Mouse (Mus musculus) MEL (cell line): Measurements from ENCODE around the gene Apba1. TPM values are rescaled to one million over a fixed set of nuclear protein-coding genes. Genes with fewer than 3 reads are reported as not detected.

Source experiments
- DNase-seq: peaks from one replicate; pipeline ENCODE4 v3.0.0; 2011; ENCODE audit warnings: low read depth, low spot score
- H3K27ac ChIP-seq: 2 replicates; pipeline ENCODE4 v1.5.1; 2012; ENCODE audit warnings: low read depth, mild to moderate bottlenecking, control low read depth, low read length, moderate library complexity; ENCODE audit not compliant: control insufficient read depth
- H3K27me3 ChIP-seq, 2 experiments: fragments of 150-350 bp in 1 of 2; sonication (generic) in 1 of 2; 2 replicates each; pipeline ENCODE4 v1.6.1; 2012; ENCODE audit warnings: low read length in 2 of 2, mild to moderate bottlenecking in 2 of 2, improper control_type of control experiment in 1 of 2, moderate library complexity in 1 of 2; ENCODE audit not compliant: insufficient read depth in 2 of 2, control insufficient read depth in 1 of 2
- H3K36me3 ChIP-seq, 2 experiments: 2 replicates each; pipeline ENCODE4 v1.6.1; 2012 to 2014; ENCODE audit warnings: low read length in 2 of 2, improper control_type of control experiment in 1 of 2, inconsistent platforms in 1 of 2, mild to moderate bottlenecking in 1 of 2; ENCODE audit not compliant: insufficient read depth in 2 of 2, control insufficient read depth in 1 of 2
- H3K4me1 ChIP-seq, 2 experiments: fragments of 150-350 bp in 1 of 2; sonication (generic) in 1 of 2; 2 replicates each; pipeline ENCODE4 v1.6.1; 2012; ENCODE audit warnings: low read length in 2 of 2, improper control_type of control experiment in 1 of 2, mild to moderate bottlenecking in 1 of 2; ENCODE audit not compliant: insufficient read depth in 2 of 2, control insufficient read depth in 1 of 2
- H3K4me3 ChIP-seq, 2 experiments: fragments of 150-350 bp in 1 of 2; sonication (generic) in 1 of 2; 2 replicates each; pipeline ENCODE4 v1.5.1; 2012; ENCODE audit warnings: low read depth in 2 of 2, low read length in 2 of 2, mild to moderate bottlenecking in 2 of 2, moderate library complexity in 2 of 2, control low read depth in 1 of 2, improper control_type of control experiment in 1 of 2; ENCODE audit not compliant: control insufficient read depth in 1 of 2, insufficient read depth in 1 of 2
- H3K79me2 ChIP-seq: 2 replicates; pipeline ENCODE4 v1.6.1; 2012; ENCODE audit warnings: mild to moderate bottlenecking, low read length, moderate library complexity; ENCODE audit not compliant: control insufficient read depth, poor library complexity, insufficient read depth
- H3K9ac ChIP-seq: 2 replicates; pipeline ENCODE4 v1.6.1; 2012; ENCODE audit warnings: low read depth, mild to moderate bottlenecking, control low read depth, low read length, moderate library complexity; ENCODE audit not compliant: control insufficient read depth, poor library complexity, severe bottlenecking
- H3K9me3 ChIP-seq: fragments of 150-350 bp; sonication (generic); replicated peaks from 2 replicates; pipeline ENCODE4 v1.6.1; 2012; ENCODE audit warnings: mild to moderate bottlenecking, low read length, improper control_type of control experiment, moderate library complexity; ENCODE audit not compliant: insufficient read depth
- BHLHE40 ChIP-seq: IDR thresholded peaks from 2 replicates; pipeline ENCODE4 v1.6.1; 2012; ENCODE audit warnings: low read depth, mild to moderate bottlenecking, inconsistent platforms, low read length, improper control_type of control experiment, borderline replicate concordance
- CHD1 ChIP-seq: IDR thresholded peaks from 2 replicates; pipeline ENCODE4 v1.6.1; 2012; ENCODE audit warnings: low read depth, mild to moderate bottlenecking, inconsistent platforms, low read length, improper control_type of control experiment
- CTCF ChIP-seq, 3 experiments: IDR thresholded peaks in 2 of 3; conservative IDR thresholded peaks in 1 of 3; 2 replicates each; pipeline ENCODE4 v1.5.1; 2011 to 2012; ENCODE audit warnings: low read length in 3 of 3, low read depth in 2 of 3, mild to moderate bottlenecking in 2 of 3, improper control_type of control experiment in 1 of 3, inconsistent platforms in 1 of 3, mixed read lengths in 1 of 3, moderate library complexity in 1 of 3; ENCODE audit not compliant: control insufficient read depth in 1 of 3, insufficient read depth in 1 of 3, poor library complexity in 1 of 3, severe bottlenecking in 1 of 3
- E2F4 ChIP-seq: IDR thresholded peaks from 2 replicates; pipeline ENCODE4 v1.6.1; 2011; ENCODE audit warnings: low read depth, low read length, improper control_type of control experiment, borderline replicate concordance
- ELF1 ChIP-seq: IDR thresholded peaks from 2 replicates; pipeline ENCODE4 v1.6.1; 2014; ENCODE audit warnings: low read depth, mild to moderate bottlenecking, inconsistent platforms, low read length, improper control_type of control experiment, moderate library complexity
- EP300 ChIP-seq, 2 experiments: IDR thresholded peaks; 2 replicates each; pipeline ENCODE4 v1.6.1; 2011; ENCODE audit warnings: improper control_type of control experiment in 2 of 2, low read length in 2 of 2, low read depth in 1 of 2, mild to moderate bottlenecking in 1 of 2
- GABPA ChIP-seq: IDR thresholded peaks from 2 replicates; pipeline ENCODE4 v1.6.1; 2012; ENCODE audit warnings: low read depth, mild to moderate bottlenecking, inconsistent platforms, low read length, improper control_type of control experiment, moderate library complexity
- GATA1 ChIP-seq: IDR thresholded peaks from 2 replicates; pipeline ENCODE4 v1.6.1; 2011; ENCODE audit warnings: low read depth, low read length, improper control_type of control experiment
- MAFK ChIP-seq: IDR thresholded peaks from 2 replicates; pipeline ENCODE4 v1.6.1; 2011; ENCODE audit warnings: low read depth, mild to moderate bottlenecking, low read length, improper control_type of control experiment, borderline replicate concordance
- MAX ChIP-seq: IDR thresholded peaks from 2 replicates; pipeline ENCODE4 v1.6.1; 2011; ENCODE audit warnings: low read length, improper control_type of control experiment
- MAZ ChIP-seq: IDR thresholded peaks from 2 replicates; pipeline ENCODE4 v1.6.1; 2012; ENCODE audit warnings: low read depth, mild to moderate bottlenecking, inconsistent platforms, low read length, improper control_type of control experiment
- NELFE ChIP-seq: IDR thresholded peaks from 2 replicates; pipeline ENCODE4 v1.6.1; 2011; ENCODE audit warnings: low read depth, low read length, improper control_type of control experiment
- NRF1 ChIP-seq: IDR thresholded peaks from 2 replicates; pipeline ENCODE4 v1.6.1; 2014; ENCODE audit warnings: low read depth, mild to moderate bottlenecking, inconsistent platforms, low read length, improper control_type of control experiment, moderate library complexity; ENCODE audit not compliant: poor library complexity, insufficient read depth, severe bottlenecking
- POLR2AphosphoS2 ChIP-seq: IDR thresholded peaks from 2 replicates; pipeline ENCODE4 v1.6.1; 2011; ENCODE audit warnings: low read length, improper control_type of control experiment
- POLR2AphosphoS5 ChIP-seq: IDR thresholded peaks from 2 replicates; pipeline ENCODE4 v1.6.1; 2012; ENCODE audit warnings: low read depth, borderline replicate concordance, mild to moderate bottlenecking, inconsistent platforms, low read length, moderate library complexity, mixed read lengths
- RAD21 ChIP-seq: IDR thresholded peaks from 2 replicates; pipeline ENCODE4 v1.6.1; 2011; ENCODE audit warnings: mild to moderate bottlenecking, low read depth, low read length, improper control_type of control experiment
- RCOR1 ChIP-seq: IDR thresholded peaks from 2 replicates; pipeline ENCODE4 v1.6.1; 2012; ENCODE audit warnings: low read depth, mild to moderate bottlenecking, inconsistent platforms, low read length, improper control_type of control experiment
- TCF12 ChIP-seq: IDR thresholded peaks from 2 replicates; pipeline ENCODE4 v1.6.1; 2014; ENCODE audit warnings: low read depth, mild to moderate bottlenecking, inconsistent platforms, low read length, improper control_type of control experiment, moderate library complexity
- ZKSCAN1 ChIP-seq: IDR thresholded peaks from 2 replicates; pipeline ENCODE4 v1.6.1; 2012; ENCODE audit warnings: low read depth, mild to moderate bottlenecking, inconsistent platforms, low read length, improper control_type of control experiment, moderate library complexity
- polyA plus RNA-seq, 2 experiments: library from polyadenylated mRNA; stranded (reverse) in 1 of 2; unstranded in 1 of 2; fragments of >175 nt in 1 of 2; fragments of >200 nt in 1 of 2; gene quantifications; 2 replicates each; pipeline versions ENCODE4 v1.2.1 to v1.2.4; 2012; ENCODE audit warnings: low replicate concordance in 2 of 2, low read depth in 1 of 2; ENCODE audit not compliant: insufficient read length in 2 of 2, insufficient read depth in 1 of 2, missing spikeins in 1 of 2
- total RNA-seq: library from RNA; depleted of rRNA; stranded (reverse); fragments of 300-350 nt; gene quantifications from 2 replicates; pipeline ENCODE4 v1.2.3, GENCODE M21; 2012

Gene Apba1
- total and polyA plus RNA-seq, 3 experiments, result under 0.01 to 0.03 TPM; not detected in 1

- no peak for DNase-seq
- H3K27ac ChIP-seq, result no peak overlapping the region
- no peaks in the 10 kb centered on the region for H3K79me2 ChIP-seq
- H3K27me3 ChIP-seq, result no peaks in the 10 kb centered on the region
- no peaks in the 10 kb centered on the region for H3K36me3 ChIP-seq
- H3K4me3 ChIP-seq, result no peak overlapping the region
- H3K4me1 ChIP-seq, result no peaks in the 10 kb centered on the region
- no peaks in the 10 kb centered on the region for H3K9me3 ChIP-seq
- no peak overlapping the region for H3K9ac ChIP-seq
- no peak for TF ChIP-seq NRF1
- no peak for TF ChIP-seq MAZ
- no peak for TF ChIP-seq NELFE
- TF ChIP-seq RCOR1, result no peak
- TF ChIP-seq TCF12, result no peak
- no peak for TF ChIP-seq E2F4
- TF ChIP-seq, all 39 proteins: peak for 0
Observed at GRCm38 (mm10) chr19:23946026-23946685, 187.5 kb downstream of the Apba1 start.

GRCm38 (mm10) chr19:23946751-23947150, 188.1 kb downstream of the Apba1 start:
- Histone ChIP-seq H3K79me2 (no peaks in the 10 kb centered on the region), H3K9ac (no peak overlapping the region), H3K27me3 (no peaks in the 10 kb centered on the region), H3K27ac (no peak overlapping the region), H3K36me3 (no peaks in the 10 kb centered on the region), H3K4me3 (no peak overlapping the region), H3K4me1 (no peaks in the 10 kb centered on the region), H3K9me3 (no peaks in the 10 kb centered on the region)
- no peak for DNase-seq
- TF ChIP-seq MAFK (no peak), RAD21 (no peak), POLR2AphosphoS2 (no peak), MAX (no peak), EP300 (IDR thresholded peaks at IDR 0.05; ENCODE audit: low read depth in 1 of 2, low read length in 2 of 2) (no peak), BHLHE40 (no peak), ZKSCAN1 (no peak), GATA1 (no peak), CTCF (IDR thresholded peaks at IDR 0.05 in 2 of 3, conservative IDR thresholded peaks at IDR 0.05 in 1 of 3; ENCODE audit: control insufficient read depth in 1 of 3, insufficient read depth in 1 of 3, low read depth in 2 of 3, low read length in 3 of 3, poor library complexity in 1 of 3, severe bottlenecking in 1 of 3) (no peak), ELF1 (no peak), POLR2AphosphoS5 (no peak), CHD1 (no peak), GABPA (no peak)
